Mouse (Mus musculus): ENCODE measurements around the gene Lurap1. TPM values are rescaled to one million over a fixed set of nuclear protein-coding genes. Genes with fewer than 3 reads are reported as not detected.

Gene Lurap1
- 1.7 and 2.2 TPM in 2 replicates for polyA plus RNA-seq (2016; fragmentation: Nextera tagmentation; extraction: Ambion mirVana)

DNA sequence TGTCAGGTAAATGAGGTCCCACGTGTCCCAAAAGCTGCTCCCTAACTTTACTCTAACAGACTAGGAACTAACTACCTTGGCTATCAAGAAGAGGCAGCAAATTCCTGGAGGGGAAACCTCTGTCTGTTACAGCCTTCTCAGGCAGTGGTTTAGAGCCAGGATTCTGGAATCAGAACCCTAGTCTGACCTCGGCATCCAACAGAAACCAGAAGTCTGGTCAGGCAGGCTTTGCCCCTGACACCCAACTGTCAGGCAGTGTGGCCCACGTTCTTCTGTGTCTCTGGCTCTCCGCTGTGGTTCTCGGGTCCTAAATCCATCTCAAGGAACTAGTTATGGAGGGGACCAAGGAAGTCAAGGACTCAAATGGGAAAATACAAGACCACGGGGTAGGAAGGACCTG, at the start of gene Lurap1:
Gene Lurap1 (minus strand): TSS at position 101 of the 400 bp plus-strand sequence.
- DNase-seq (ENCODE audit: low spot score): no peak
- Histone ChIP-seq H3K27me3 (replicated peaks; ENCODE audit: low read depth, poor library complexity, severe bottlenecking) (no peaks in the 10 kb centered on the region), H3K36me3 (replicated peaks) (peaks cover 47% of the 10 kb centered on the region), H3K27ac (replicated peaks) (peak within 1 kb of the TSS; percentile 97), H3K9me3 (peaks cover 3% of the 10 kb centered on the region; the same call in 1 of the 2 replicates), H3K4me1 (peaks cover 16% of the 10 kb centered on the region), H3K4me3 (peak within 1 kb of the TSS; percentile 86)
- 79% methylated on average over 6 of the region's 6 CpGs for WGBS

DNA sequence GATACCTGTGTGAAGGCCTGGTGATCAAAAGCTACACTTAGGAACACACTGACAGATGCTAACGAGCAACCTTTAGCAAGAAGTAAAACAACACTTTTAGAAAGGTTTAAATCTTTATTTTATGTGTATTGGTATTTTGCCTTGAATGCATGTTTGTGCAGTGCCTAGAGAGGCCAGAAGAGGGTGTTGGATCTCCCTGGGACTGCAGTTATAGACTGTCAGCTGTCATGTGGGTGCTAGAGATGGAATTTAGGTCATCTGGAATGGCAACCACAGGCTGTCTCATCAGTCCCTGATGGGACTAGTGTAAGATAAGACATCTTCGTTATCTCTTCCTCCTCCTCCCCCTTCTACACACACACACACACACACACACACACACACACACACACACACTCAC, 47.3 kb upstream of the Lurap1 start:
- no peak for DNase-seq (ENCODE audit: low spot score)
- H3K27me3 ChIP-seq (replicated peaks; ENCODE audit: low read depth, poor library complexity, severe bottlenecking): no peaks in the 10 kb centered on the region
- H3K9me3 ChIP-seq: no peaks in the 10 kb centered on the region
- no peak overlapping the region for H3K27ac ChIP-seq (replicated peaks)
- H3K4me1 ChIP-seq: 0 out of 2 replicates have a peak, but pooled peaks cover 5% of the 10 kb centered on the region
- no peak overlapping the region for H3K4me3 ChIP-seq
- H3K36me3 ChIP-seq (replicated peaks): no peaks in the 10 kb centered on the region
- WGBS: 82% methylated on average over 2 of the region's 2 CpGs

DNA sequence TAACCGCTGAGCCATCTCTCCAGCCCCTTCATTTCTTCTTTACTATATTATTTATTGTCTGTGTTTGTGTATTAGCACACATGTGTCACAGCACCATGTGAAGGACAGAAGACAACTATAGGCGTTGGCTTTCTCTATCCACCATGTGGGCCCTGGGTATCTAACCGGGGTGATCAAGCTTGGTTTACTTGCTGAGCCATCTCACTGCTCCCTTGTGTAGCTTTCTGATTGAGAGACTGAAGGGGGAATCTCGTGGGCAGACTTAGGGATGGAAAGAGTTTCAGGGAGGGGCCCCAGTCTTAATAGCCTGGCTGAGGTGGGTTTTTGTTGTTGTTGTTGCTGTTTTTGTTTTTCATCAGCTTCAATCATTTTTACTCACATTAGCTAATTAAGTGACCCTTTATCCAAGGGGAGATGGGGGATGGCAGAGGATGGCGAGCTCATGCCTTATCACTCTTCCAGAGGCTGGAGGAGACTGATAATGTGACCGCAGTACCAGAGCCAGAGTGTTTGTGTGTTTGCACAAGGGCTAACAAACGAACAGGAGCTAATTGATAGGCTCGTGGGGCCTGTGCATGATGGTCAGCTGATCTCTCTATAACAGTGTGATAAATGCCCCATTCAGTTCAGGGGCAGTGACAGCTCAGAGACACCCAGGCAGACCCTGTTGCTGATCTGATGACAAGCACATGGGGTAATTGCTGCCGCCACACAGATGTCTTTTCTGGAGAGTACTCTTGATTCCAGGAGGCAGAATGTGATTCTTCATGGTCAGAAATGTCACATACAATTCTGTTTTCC, 42.6 kb upstream of the Lurap1 start:
- peaks cover 11% of the 10 kb centered on the region for H3K4me1 ChIP-seq
- no peaks in the 10 kb centered on the region for H3K36me3 ChIP-seq (replicated peaks)
- H3K27ac ChIP-seq (replicated peaks): no peak overlapping the region
- H3K4me3 ChIP-seq: no peak overlapping the region
- no peaks in the 10 kb centered on the region for H3K9me3 ChIP-seq
- DNase-seq (ENCODE audit: low spot score): no peak
- WGBS: 68% methylated on average over 9 of the region's 9 CpGs
- H3K27me3 ChIP-seq (replicated peaks; ENCODE audit: low read depth, poor library complexity, severe bottlenecking): no peaks in the 10 kb centered on the region

DNA sequence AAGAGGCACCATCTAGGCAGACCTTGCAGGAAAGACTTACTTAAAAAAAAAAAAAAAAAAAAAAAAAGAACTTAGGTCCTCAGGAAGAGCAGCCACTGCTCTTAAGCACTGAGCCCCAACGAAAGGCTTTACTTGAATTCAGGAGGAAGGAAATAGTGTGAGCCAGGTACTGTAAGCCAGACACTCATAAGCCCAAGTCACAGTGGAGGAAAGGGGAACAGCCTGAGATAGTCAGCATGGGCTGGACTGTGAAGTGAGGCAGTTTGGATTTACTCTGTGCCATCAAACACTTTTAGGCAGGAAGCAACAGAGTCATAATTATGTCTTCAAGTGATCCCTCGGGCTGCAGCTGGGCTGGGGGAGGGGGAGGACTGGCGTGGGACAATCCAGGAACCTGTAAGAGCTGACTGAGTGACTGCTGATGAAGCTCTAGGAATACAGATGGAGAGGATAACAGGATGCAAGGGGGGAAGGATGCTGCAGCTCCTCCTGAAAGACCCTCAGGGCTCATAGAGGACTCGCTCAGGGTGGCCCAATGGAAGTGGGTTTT, 41.2 kb upstream of the Lurap1 start:
- WGBS: 46% methylated on average over 4 of the region's 4 CpGs
- DNase-seq (ENCODE audit: low spot score): peak; percentile 40
- H3K9me3 ChIP-seq: no peaks in the 10 kb centered on the region
- H3K36me3 ChIP-seq (replicated peaks): no peaks in the 10 kb centered on the region
- H3K4me1 ChIP-seq: peaks cover 11% of the 10 kb centered on the region
- no peak overlapping the region for H3K4me3 ChIP-seq
- no peak overlapping the region for H3K27ac ChIP-seq (replicated peaks)
- no peaks in the 10 kb centered on the region for H3K27me3 ChIP-seq (replicated peaks; ENCODE audit: low read depth, poor library complexity, severe bottlenecking)

DNA sequence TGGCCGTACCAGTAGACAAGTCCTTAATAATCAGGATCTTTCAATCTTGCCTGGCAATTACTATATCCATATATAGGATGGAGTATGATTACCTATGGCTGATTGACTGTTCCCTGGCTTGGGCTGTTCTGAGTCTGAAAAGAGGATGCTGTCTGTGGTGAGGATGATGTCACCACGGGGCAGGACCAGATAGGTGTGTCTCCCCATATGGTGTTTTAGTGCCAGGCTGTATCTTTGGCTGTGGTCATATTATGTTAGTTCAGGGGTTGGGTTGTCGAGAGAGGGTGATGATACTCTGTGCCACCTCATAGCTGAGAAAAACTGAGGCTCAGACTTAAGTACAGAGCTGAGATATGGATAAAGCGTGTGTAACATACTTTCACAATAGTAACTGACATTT, 33.9 kb upstream of the Lurap1 start:
- 92% methylated on average over 4 of the region's 4 CpGs for WGBS
- H3K27me3 ChIP-seq (replicated peaks; ENCODE audit: low read depth, poor library complexity, severe bottlenecking): 0 out of 2 replicates have a peak, but pooled peaks cover 7% of the 10 kb centered on the region
- H3K4me1 ChIP-seq: peaks cover 24% of the 10 kb centered on the region
- no peaks in the 10 kb centered on the region for H3K36me3 ChIP-seq (replicated peaks)
- no peak overlapping the region for H3K4me3 ChIP-seq
- H3K27ac ChIP-seq (replicated peaks): no peak overlapping the region
- DNase-seq (ENCODE audit: low spot score): no peak
- H3K9me3 ChIP-seq: no peaks in the 10 kb centered on the region

DNA sequence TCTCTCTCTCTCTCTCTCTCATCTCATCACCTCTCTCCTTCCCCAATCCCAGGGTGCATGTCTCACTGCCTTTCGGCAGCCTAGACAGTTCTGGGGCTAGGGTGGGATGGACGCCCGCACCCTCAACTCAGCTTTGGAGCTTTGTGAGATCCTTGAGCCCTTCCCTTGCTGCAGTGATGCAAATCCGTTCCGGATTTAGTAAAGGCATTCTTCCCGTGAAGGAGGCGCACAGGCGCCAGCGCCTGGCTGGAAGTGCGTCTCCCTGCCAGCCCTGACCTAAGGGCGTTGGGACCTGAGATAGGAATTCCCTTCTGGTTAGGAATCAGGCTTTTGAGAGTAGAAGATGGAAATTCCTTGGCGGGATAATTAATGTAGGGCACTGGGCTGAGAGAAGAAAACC, 31.6 kb upstream of the Lurap1 start:
- peak; percentile 43 for DNase-seq (ENCODE audit: low spot score)
- WGBS: 3% methylated on average over 12 of the region's 12 CpGs

DNA sequence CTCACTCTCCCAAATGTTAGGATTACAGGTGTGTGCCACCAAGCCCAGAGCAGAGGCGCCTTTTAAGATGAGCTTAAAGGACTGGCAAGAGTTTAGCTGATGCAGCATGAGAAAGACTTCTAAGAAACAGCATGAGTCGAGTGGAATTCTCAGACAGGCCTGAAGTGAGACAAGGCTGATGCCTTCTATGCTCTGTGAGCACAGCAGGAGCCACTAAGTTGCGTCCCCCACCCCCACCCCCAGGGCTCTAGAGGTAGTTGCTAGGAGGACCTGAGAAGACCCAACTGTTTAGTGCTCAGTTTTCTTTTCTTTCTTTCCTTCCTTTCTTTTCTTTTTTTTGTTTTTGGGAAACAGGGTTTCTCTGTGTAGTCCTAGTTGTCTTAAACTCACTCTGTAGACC, 30.9 kb upstream of the Lurap1 start:
- peaks cover 33% of the 10 kb centered on the region for H3K4me1 ChIP-seq
- no peak for DNase-seq (ENCODE audit: low spot score)
- H3K27me3 ChIP-seq (replicated peaks; ENCODE audit: low read depth, poor library complexity, severe bottlenecking): 0 out of 2 replicates have a peak, but pooled peaks cover 7% of the 10 kb centered on the region
- H3K4me3 ChIP-seq: no peak overlapping the region
- WGBS: 27% methylated on average over 3 of the region's 3 CpGs
- H3K9me3 ChIP-seq: no peaks in the 10 kb centered on the region
- H3K27ac ChIP-seq (replicated peaks): peak overlapping the region; percentile 20; the same call in 1 of the 2 replicates
- no peaks in the 10 kb centered on the region for H3K36me3 ChIP-seq (replicated peaks)

More for the DNA sequence above, 31.6 kb upstream of the Lurap1 start:
- 0 out of 2 replicates have a peak, but pooled peaks cover 7% of the 10 kb centered on the region for H3K27me3 ChIP-seq (replicated peaks; ENCODE audit: low read depth, poor library complexity, severe bottlenecking)
- H3K4me3 ChIP-seq: peak overlapping the region; percentile 43
- no peaks in the 10 kb centered on the region for H3K9me3 ChIP-seq
- no peaks in the 10 kb centered on the region for H3K36me3 ChIP-seq (replicated peaks)
- peak overlapping the region; percentile 70 for H3K27ac ChIP-seq (replicated peaks)
- peaks cover 26% of the 10 kb centered on the region for H3K4me1 ChIP-seq

DNA sequence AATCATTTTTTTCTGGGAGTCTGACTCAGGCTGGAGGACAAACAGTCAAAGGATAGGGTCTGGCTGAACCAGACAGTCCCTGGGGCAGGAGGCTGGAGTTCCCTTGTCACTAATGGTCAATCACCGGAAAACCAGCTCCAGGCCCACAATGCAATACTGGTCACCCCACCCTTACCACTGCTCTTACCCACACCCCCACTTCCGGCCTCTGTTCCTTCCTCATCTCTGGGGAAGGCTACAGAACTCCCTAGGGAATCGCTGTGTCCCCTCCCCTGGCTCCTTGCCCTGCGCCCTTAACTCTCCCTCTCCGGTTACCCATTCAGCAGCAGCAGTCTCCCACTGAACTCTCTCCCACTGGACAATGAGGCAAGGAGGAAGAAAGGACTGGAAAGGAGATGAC, 26.0 kb upstream of the Lurap1 start:
- peak; percentile 44 for DNase-seq (ENCODE audit: low spot score)
- 0 out of 2 replicates have a peak, but pooled peaks cover 7% of the 10 kb centered on the region for H3K27me3 ChIP-seq (replicated peaks; ENCODE audit: low read depth, poor library complexity, severe bottlenecking)
- no peaks in the 10 kb centered on the region for H3K36me3 ChIP-seq (replicated peaks)
- H3K27ac ChIP-seq (replicated peaks): peak overlapping the region; percentile 68
- H3K4me3 ChIP-seq: peak overlapping the region; percentile 33; the same call in 1 of the 2 replicates
- 17% methylated on average over 5 of the region's 5 CpGs for WGBS
- H3K9me3 ChIP-seq: no peaks in the 10 kb centered on the region
- H3K4me1 ChIP-seq: peaks cover 55% of the 10 kb centered on the region

DNA sequence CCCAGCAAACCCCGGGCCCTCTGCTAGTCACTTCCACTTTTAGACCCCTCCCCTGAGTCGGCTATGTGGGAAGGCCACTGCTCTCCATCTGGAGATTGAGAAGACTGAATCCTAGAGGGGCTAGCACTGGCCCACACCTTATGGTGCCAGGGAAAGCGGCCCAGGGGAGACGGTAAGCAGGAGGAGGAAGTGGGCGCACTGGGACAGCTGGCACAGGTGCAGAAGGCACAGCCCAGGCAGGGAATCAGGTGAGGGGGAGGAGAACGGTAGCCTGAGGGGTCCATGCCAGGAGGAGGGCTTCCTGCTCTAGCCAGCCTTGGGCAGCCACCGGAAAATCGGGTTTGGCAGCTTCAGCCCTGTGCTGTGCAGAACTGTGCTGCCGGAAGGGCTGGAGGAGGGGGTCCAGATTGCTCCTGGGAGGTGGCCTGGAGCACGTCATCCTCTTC, 25.4 kb upstream of the Lurap1 start:
- H3K27me3 ChIP-seq (replicated peaks; ENCODE audit: low read depth, poor library complexity, severe bottlenecking): 0 out of 2 replicates have a peak, but pooled peaks cover under 1% of the 10 kb centered on the region
- DNase-seq (ENCODE audit: low spot score): peak; percentile 78
- H3K36me3 ChIP-seq (replicated peaks): no peaks in the 10 kb centered on the region
- peaks cover 50% of the 10 kb centered on the region for H3K4me1 ChIP-seq
- H3K9me3 ChIP-seq: no peaks in the 10 kb centered on the region
- 19% methylated on average over 10 of the region's 10 CpGs for WGBS
- H3K4me3 ChIP-seq: peak overlapping the region; percentile 33
- peak overlapping the region; percentile 68 for H3K27ac ChIP-seq (replicated peaks)

DNA sequence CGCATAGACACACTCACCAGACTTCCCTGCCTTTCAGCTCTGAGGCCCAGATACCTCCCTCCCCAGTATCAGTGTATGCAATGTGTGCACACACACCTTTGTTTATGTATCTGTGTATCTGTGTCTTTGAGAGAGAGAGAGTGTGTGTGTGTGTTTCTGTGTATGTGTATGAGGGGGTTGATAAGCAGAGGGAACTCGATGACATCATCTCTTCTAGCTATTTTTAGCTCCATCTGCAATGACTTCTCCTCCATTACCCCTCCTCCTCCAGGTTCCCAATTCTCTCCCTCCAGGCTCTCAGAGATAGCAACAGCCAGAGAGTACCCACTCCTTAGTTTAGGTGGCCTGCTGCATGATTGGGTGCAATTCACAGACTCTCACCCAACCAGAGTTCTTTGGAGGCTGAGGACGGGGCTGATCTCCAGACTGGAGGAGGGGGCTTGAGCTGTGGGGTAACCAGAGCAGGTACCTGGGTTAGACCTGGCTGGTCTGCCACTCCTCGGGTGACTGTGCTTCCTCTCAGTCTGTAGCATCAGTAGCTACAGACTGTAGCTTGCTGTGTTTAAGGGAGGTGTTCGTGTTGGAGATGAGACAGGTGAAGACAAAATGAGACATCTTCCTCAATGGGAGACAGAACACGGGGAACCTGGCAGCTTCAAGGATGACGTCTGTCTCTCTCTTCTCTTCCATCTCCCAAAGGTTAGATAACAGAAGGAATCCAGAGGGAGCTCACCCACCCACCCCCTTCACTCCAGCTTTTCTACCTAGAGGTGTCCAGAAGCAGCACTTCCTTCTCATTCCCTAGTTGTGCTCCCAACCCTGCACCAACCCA, 24.8 kb upstream of the Lurap1 start:
- no peaks in the 10 kb centered on the region for H3K9me3 ChIP-seq
- H3K27me3 ChIP-seq (replicated peaks; ENCODE audit: low read depth, poor library complexity, severe bottlenecking): no peaks in the 10 kb centered on the region
- DNase-seq (ENCODE audit: low spot score): no peak
- peak overlapping the region; percentile 68 for H3K27ac ChIP-seq (replicated peaks)
- no peaks in the 10 kb centered on the region for H3K36me3 ChIP-seq (replicated peaks)
- H3K4me3 ChIP-seq: peak overlapping the region; percentile 33; the same call in 1 of the 2 replicates
- 63% methylated on average over 7 of the region's 7 CpGs for WGBS
- peaks cover 49% of the 10 kb centered on the region for H3K4me1 ChIP-seq

DNA sequence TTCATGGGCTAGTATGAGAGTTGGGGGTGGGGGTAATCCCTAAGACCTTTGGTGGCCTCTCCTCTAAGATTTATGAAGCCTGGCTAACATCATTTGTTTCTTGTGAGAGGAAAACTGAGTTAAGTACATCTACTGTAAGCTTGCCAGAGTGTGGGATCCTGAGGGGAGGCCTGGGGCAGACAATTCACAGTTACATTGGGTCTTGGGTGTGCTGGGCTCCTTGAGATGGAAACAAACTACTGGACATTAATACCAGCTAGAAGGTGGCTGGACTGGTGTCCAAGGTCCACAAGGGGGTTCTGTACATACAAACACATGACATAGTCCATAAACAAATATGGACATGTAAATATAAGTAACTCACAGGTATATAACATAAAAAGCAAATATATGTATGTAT, 24.0 kb upstream of the Lurap1 start:
- Histone ChIP-seq H3K4me1 (peaks cover 49% of the 10 kb centered on the region), H3K9me3 (no peaks in the 10 kb centered on the region), H3K27me3 (replicated peaks; ENCODE audit: low read depth, poor library complexity, severe bottlenecking) (no peaks in the 10 kb centered on the region), H3K4me3 (no peak overlapping the region), H3K27ac (replicated peaks) (no peak overlapping the region), H3K36me3 (replicated peaks) (no peaks in the 10 kb centered on the region)
- DNase-seq (ENCODE audit: low spot score): no peak

DNA sequence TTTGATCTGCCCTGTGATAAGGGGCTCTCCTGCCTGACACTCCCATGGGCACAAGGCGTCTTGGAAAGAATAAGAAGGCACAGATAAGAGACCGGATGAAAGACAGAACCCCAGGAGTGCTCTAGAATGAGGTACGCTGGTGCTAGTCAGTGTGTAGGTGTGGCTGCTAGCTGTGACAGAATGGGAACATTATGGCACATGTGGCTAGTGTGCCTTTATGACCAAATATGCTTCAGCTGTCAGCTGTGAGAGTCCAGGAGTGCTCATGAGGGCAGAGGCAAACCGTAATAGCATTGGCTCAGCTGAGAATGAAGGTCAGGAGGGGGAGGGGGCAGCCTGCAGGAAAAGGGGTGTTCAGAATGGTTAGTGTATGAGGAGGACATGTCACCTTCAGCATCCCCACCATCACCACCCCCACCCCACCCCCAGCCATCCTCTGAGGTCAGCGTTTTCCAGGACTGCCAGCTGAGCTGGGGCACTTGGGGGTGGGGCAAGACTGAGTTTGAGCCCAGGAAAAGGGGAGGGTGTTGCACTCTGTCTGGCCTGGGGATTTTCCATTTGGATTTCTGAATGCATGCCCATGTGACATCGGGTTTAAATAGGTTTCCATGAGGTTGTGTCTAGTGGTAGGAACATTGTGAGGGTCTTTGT, 23.5 kb upstream of the Lurap1 start:
- WGBS: 44% methylated on average over 6 of the region's 6 CpGs

More for the DNA sequence above, 23.5 kb upstream of the Lurap1 start:
- Histone ChIP-seq H3K27me3 (replicated peaks; ENCODE audit: low read depth, poor library complexity, severe bottlenecking) (no peaks in the 10 kb centered on the region), H3K4me3 (no peak overlapping the region), H3K27ac (replicated peaks) (no peak overlapping the region; the same call in 1 of the 2 replicates), H3K36me3 (replicated peaks) (no peaks in the 10 kb centered on the region), H3K4me1 (peaks cover 49% of the 10 kb centered on the region), H3K9me3 (no peaks in the 10 kb centered on the region)
- no peak for DNase-seq (ENCODE audit: low spot score)

Data from embryonic facial prominence, embryonic 10.5 days (tissue).